Mouse (Mus musculus): ENCODE results near the gene Utrn.

DNA sequence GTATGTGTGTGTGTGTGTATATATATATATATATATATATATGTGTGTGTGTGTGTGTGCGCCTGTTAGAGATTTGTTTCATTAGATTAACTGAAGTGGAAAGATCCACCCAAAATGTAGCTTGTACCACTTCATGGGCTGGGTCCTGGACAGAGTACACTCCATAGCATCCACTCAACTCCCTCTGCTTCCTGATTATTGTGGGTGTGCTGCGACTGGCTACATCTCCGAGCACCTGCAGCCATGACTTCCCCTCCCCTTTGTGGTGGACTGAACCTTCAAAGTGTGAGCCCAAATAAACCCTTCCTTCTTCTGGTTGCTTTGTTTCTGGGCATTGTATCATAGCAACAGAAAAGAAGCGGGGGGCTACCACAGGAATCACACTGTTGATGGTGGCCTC is 6.2 kb upstream of the Utrn start:
- no peak for TF ChIP-seq EP300 (IDR thresholded peaks at IDR 0.05; ENCODE audit: insufficient read depth, low read depth, low read length)
- TF ChIP-seq POLR2A (IDR thresholded peaks at IDR 0.05; ENCODE audit: insufficient read depth, low read depth, low read length): no peak
